Mouse (Mus musculus) bone marrow macrophage, adult 2 months (primary cell): Measurements from ENCODE around the gene Galk2.

Experiments
- CTCF ChIP-seq: IDR thresholded peaks from 2 replicates; pipeline ENCODE4 v1.5.1; 2012; ENCODE audit warnings: low read depth, mild to moderate bottlenecking, low read length, moderate library complexity
- POLR2A ChIP-seq: IDR thresholded peaks from 2 replicates; pipeline ENCODE4 v1.6.1; 2012; ENCODE audit warnings: mild to moderate bottlenecking, low read depth, low read length, borderline replicate concordance

GRCm38 (mm10) chr2:126006088-126006487 is 147.2 kb downstream of the Galk2 start:
- TF ChIP-seq CTCF (peak; percentile 47), POLR2A (no peak)
